Mouse (Mus musculus) brown adipose tissue, adult 24 weeks (tissue): Measurements from ENCODE around the gene Ppfibp1. TPM values are rescaled to one million over a fixed set of nuclear protein-coding genes. Genes with fewer than 3 reads are reported as not detected.

Experiments
- H3K27ac ChIP-seq: fragments of 200-500 bp; replicated peaks from 2 replicates; pipeline ENCODE4 v1.5.1; 2012; ENCODE audit warnings: low read depth, mild to moderate bottlenecking, low read length
- H3K4me1 ChIP-seq: fragments of 200-500 bp; 2 replicates; pipeline ENCODE4 v1.6.1; 2012; ENCODE audit warnings: low read length, mixed read lengths; ENCODE audit not compliant: control insufficient read depth, insufficient read depth, insufficient read length
- H3K4me3 ChIP-seq: fragments of 200-500 bp; 2 replicates; pipeline ENCODE4 v1.5.1; 2012; ENCODE audit warnings: low read depth, mild to moderate bottlenecking, low read length, moderate library complexity; ENCODE audit not compliant: insufficient read depth
- polyA plus RNA-seq: library from polyadenylated mRNA; stranded (reverse); fragments of >200 nt; gene quantifications from 2 replicates; pipeline ENCODE4 v1.2.4, GENCODE M21; 2012; ENCODE audit not compliant: missing spikeins, insufficient read depth, insufficient read length

Ppfibp1 gene
- polyA plus RNA-seq, 1 experiment: 25.4 TPM

DNA sequence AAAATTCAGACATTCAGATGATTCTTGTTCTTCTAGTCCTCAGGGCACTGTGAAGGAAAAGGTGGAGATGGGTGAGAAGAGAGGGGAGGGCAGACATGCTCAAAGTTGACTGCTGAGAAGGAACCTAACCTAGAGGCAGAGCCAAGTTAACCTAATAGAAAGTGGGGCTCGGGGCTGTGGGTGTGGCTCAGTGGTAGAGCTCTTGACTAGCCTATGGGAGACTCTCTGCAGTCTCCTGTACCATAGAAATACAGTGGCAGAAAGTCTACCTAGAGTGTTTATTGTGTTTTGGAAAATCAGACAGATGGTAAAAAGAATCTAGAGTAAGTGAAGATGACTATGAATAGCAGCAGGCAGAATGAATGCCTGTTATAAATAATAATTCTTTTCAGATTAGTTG is 67.2 kb downstream of the Ppfibp1 start:
- H3K4me1 ChIP-seq: no peaks in the 10 kb centered on the region
- H3K27ac ChIP-seq: no peak overlapping the region
- H3K4me3 ChIP-seq: no peak overlapping the region

- Histone ChIP-seq H3K27ac (no peak overlapping the region), H3K4me3 (no peak overlapping the region), H3K4me1 (no peaks in the 10 kb centered on the region)
Measured at GRCm38 (mm10) chr6:146955896-146956295, 67.6 kb downstream of the Ppfibp1 start.

- Histone ChIP-seq H3K27ac (no peak overlapping the region), H3K4me3 (no peak overlapping the region), H3K4me1 (no peaks in the 10 kb centered on the region)
Measured at GRCm38 (mm10) chr6:146956961-146957360, 68.7 kb downstream of the Ppfibp1 start.

GRCm38 (mm10) chr6:146958694-146959093 is 70.4 kb downstream of the Ppfibp1 start:
- Histone ChIP-seq H3K4me1 (no peaks in the 10 kb centered on the region), H3K27ac (no peak overlapping the region), H3K4me3 (no peak overlapping the region)

- Histone ChIP-seq H3K4me1 (no peaks in the 10 kb centered on the region), H3K4me3 (no peak overlapping the region), H3K27ac (no peak overlapping the region)
Measured at GRCm38 (mm10) chr6:146959908-146960680, 71.8 kb downstream of the Ppfibp1 start.

DNA sequence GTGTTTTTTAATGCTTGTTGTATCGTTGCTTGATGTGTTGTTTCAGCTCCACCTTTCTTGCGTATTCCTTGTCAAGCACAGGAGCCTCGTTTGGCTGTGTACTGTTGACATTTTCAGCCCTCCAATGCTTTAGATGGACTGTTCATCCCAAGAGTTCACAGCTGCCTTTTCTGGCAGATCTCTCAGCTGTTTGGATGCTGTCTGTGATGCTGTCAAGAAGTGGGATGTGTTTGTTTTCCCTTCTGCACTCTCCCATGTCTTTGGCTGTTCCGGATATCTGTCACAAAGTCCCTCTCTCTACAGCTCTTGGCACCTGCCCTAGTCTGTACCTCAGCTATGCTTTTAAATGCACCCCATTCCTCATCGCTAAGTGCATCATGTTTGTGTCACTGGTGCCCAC is 72.7 kb downstream of the Ppfibp1 start:
- no peak overlapping the region; the same call in 1 of the 2 replicates for H3K27ac ChIP-seq

GRCm38 (mm10) chr6:146961832-146962481 is 73.7 kb downstream of the Ppfibp1 start:
- Histone ChIP-seq H3K4me1 (no peaks in the 10 kb centered on the region), H3K27ac (no peak overlapping the region), H3K4me3 (no peak overlapping the region)

More for the DNA sequence above, 72.7 kb downstream of the Ppfibp1 start:
- H3K4me3 ChIP-seq: no peak overlapping the region
- H3K4me1 ChIP-seq: no peaks in the 10 kb centered on the region

- Histone ChIP-seq H3K27ac (no peak overlapping the region), H3K4me3 (no peak overlapping the region)
Measured at GRCm38 (mm10) chr6:146963396-146964150, 75.3 kb downstream of the Ppfibp1 start.

DNA sequence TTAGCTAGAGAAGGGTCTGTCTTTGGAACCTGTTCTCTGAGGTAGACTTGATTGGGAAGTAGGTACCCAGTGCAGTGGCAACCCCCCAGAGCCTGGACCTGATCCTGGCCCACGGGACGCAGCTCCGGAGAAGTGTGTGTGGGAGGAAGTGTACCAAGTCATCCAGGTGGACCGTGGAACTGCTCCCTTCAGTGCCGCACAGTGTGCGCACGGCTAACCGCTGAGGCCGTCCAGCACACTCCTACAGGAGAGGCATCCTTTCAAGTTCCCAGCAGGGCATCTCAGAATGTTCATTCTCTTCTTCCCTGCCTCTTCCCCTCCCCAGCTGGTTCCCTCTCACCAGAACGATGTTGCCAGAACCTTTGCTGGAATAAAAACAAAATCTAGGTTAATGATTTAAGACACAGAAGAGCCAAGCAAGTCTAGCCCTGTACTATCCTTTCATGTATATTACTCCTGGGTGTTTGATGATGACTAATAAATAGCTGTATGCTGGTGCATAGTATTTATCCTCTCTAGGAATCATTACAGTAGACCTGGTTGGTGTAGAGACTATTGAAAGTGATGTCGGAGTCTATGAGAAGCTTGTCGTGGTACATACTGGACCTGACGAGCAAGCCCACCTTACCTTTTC is 77.0 kb downstream of the Ppfibp1 start:
- Histone ChIP-seq H3K4me3 (no peak overlapping the region), H3K27ac (no peak overlapping the region), H3K4me1 (no peaks in the 10 kb centered on the region)

More at GRCm38 (mm10) chr6:146963396-146964150, 75.3 kb downstream of the Ppfibp1 start:
- H3K4me1 ChIP-seq: no peaks in the 10 kb centered on the region

GRCm38 (mm10) chr6:146966446-146967019 is 78.2 kb downstream of the Ppfibp1 start:
- Histone ChIP-seq H3K4me3 (no peak overlapping the region), H3K4me1 (peaks cover 2% of the 10 kb centered on the region; the same call in 1 of the 2 replicates), H3K27ac (no peak overlapping the region)

DNA sequence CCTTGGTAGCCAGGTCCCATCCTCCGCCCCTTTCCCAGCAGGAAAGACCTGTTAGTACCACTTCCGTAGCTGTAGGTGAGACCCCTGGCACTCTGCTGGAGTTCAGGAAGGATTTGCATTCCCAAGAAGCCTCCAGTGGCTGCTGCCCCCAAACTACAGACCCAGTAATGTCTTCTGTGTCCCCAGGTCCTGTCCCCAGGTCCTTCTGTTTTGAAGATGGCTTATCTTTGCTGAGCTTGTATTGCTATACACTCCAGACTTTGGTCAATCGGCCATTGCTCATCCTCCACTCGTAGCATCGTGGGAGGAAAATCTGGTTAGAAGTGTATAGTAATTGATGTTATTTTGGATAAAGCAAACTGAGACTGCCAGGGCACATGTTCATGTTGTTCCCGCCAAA is 79.5 kb downstream of the Ppfibp1 start:
- no peak overlapping the region for H3K4me3 ChIP-seq
- H3K27ac ChIP-seq: no peak overlapping the region
- H3K4me1 ChIP-seq: peaks cover 2% of the 10 kb centered on the region

- H3K27ac ChIP-seq: no peak overlapping the region
- H3K4me3 ChIP-seq: no peak overlapping the region
- H3K4me1 ChIP-seq: peaks cover 2% of the 10 kb centered on the region
Measured at GRCm38 (mm10) chr6:146970811-146971210, 82.5 kb downstream of the Ppfibp1 start.

- Histone ChIP-seq H3K27ac (no peak overlapping the region), H3K4me1 (peaks cover 2% of the 10 kb centered on the region), H3K4me3 (no peak overlapping the region)
Measured at GRCm38 (mm10) chr6:146971366-146971765, 83.1 kb downstream of the Ppfibp1 start.

DNA sequence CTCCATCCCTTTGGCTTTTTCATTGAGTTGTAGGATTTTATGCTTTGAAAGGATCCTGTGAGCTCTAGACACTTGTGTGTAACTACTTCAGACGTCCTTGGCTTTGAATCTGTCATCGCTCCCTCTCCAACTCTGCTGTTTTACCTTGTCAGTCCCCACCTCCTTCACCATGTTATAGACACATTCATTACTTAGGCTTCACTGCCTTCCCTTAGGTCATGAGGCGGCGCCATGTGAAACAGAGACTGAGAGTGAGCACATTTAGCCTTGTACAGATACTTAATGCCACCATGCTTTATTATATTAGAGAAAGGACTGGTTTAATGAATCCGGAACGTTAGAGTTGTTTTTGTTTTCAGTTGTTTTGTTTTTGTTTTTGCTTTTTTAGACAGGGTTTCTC is 83.7 kb downstream of the Ppfibp1 start:
- no peak overlapping the region for H3K27ac ChIP-seq
- H3K4me3 ChIP-seq: no peak overlapping the region
- H3K4me1 ChIP-seq: peaks cover 2% of the 10 kb centered on the region

- H3K27ac ChIP-seq: no peak overlapping the region
- H3K4me3 ChIP-seq: no peak overlapping the region
- H3K4me1 ChIP-seq: peaks cover 2% of the 10 kb centered on the region
Measured at GRCm38 (mm10) chr6:146972740-146973139, 84.5 kb downstream of the Ppfibp1 start.
